Mouse (Mus musculus) adrenal gland, postnatal 4 days (tissue): ENCODE measurements around the gene Dmbt1. TPM values are rescaled to one million over a fixed set of nuclear protein-coding genes. Genes with fewer than 3 reads are reported as not detected.

Experiments used
- DNase-seq, 2 experiments: peaks; one replicate each; pipeline ENCODE4 v3.0.0; 2021 to 2022; ENCODE audit warnings: low spot score in 2 of 2, mixed read lengths in 2 of 2
- total RNA-seq, 2 experiments: library from RNA; stranded (reverse); gene quantifications; 2 replicates each; pipeline ENCODE4 v1.2.3; 2021

The Dmbt1 gene
- total RNA-seq, 2 experiments from 2014 or later = 0.06 to 107 TPM

DNA sequence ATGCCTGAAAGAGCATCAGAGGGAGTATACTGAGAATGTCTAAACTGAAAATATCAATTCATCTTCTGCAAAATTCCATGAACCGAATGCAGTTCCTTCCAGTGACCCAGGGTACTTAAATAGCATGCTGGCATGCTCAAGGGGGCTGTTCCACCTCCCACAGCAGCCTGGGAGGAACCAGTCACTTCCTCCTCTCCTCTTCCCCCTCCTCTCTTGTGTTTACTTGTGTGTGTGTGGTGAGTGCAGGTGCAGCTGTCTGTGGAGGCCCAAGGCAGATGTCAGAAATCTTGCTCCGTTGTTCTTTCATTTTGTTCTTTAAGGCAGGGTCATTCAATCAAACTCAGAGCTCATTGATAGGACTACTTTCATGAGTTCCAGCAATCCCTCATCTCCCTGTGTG, 137.2 kb downstream of the Dmbt1 start:
- DNase-seq = no peak

Other genes starting within 250 kb of the Dmbt1 start
- 10 to 100 TPM; 39.2 to 41.8 TPM for gene Plekha1, start 166.3 kb upstream of the Dmbt1 start, total RNA-seq
- gene Htra1, start 95.9 kb upstream of the Dmbt1 start, total RNA-seq = 10 to 100 TPM; 52.9 to 66.2 TPM
- not detected for gene 4933402N03Rik, start 114.3 kb downstream of the Dmbt1 start, total RNA-seq
- under 1 TPM in 1 of 2 experiments, not detected in 1; 0.56 TPM for gene 5430419D17Rik, start 142.3 kb downstream of the Dmbt1 start, total RNA-seq